Mouse (Mus musculus) layer of hippocampus, postnatal 14 days (tissue): ENCODE data around the gene Gm10273. TPM values are rescaled to one million over a fixed set of nuclear protein-coding genes. Genes with fewer than 3 reads are reported as not detected.
"Not testable (repeated sequence)": the region's sequence is repeated elsewhere in the genome, so short reads cannot be mapped to it uniquely, and the experiment has no call there.

Experiments used
- DNase-seq, 2 experiments: peaks; one replicate each; pipeline ENCODE4 v3.0.0; 2021 to 2022; ENCODE audit warnings: low spot score in 2 of 2, mixed read lengths in 1 of 2
- long read RNA-seq, 2 experiments: library from polyadenylated mRNA; stranded (forward); transcript quantifications; one replicate each; pipeline ENCODE4 v2.0.0; 2021
- total RNA-seq, 2 experiments: library from RNA; stranded (reverse); gene quantifications; 2 replicates each; pipeline ENCODE4 v1.2.3; 2021

Gm10273 gene
- 10 to 100 TPM; 12.9 to 46.6 TPM for total RNA-seq
- long read RNA-seq, experiment 1, partial matches to known transcripts = 0 of 2 reads
- long read RNA-seq, experiment 1, other reads (novel, unspliced or antisense) = 0 of 2 reads
- long read RNA-seq, experiment 2, partial matches to known transcripts = 0 of 3 reads
- long read RNA-seq, experiment 2, other reads (novel, unspliced or antisense) = 0 of 3 reads

- DNase-seq = not testable (repeated sequence)
Measured at GRCm38 (mm10) chr10:59395461-59395860, at the start of gene Gm10273. Gene Gm10273 (plus strand): TSS chr10:59395632.

- no peak for DNase-seq
Measured at GRCm38 (mm10) chr10:59346560-59346959, 48.9 kb upstream of the Gm10273 start.

GRCm38 (mm10) chr10:59348200-59348599 is 47.2 kb upstream of the Gm10273 start:
- no peak for DNase-seq

- DNase-seq = no peak
Measured at GRCm38 (mm10) chr10:59349536-59349935, 45.9 kb upstream of the Gm10273 start.

- no peak for DNase-seq
Measured at GRCm38 (mm10) chr10:59353065-59353464, 42.4 kb upstream of the Gm10273 start.

- no peak for DNase-seq
Measured at GRCm38 (mm10) chr10:59354120-59354519, 41.3 kb upstream of the Gm10273 start.

- DNase-seq = no peak
Measured at GRCm38 (mm10) chr10:59355020-59355419, 40.4 kb upstream of the Gm10273 start.

GRCm38 (mm10) chr10:59358744-59359143 is 36.7 kb upstream of the Gm10273 start:
- DNase-seq = no peak

GRCm38 (mm10) chr10:59363208-59363607 is 32.2 kb upstream of the Gm10273 start:
- no peak for DNase-seq

GRCm38 (mm10) chr10:59364551-59364950 is 30.9 kb upstream of the Gm10273 start:
- DNase-seq = no peak

- no peak for DNase-seq
Measured at GRCm38 (mm10) chr10:59365804-59366589, 29.4 kb upstream of the Gm10273 start.

- DNase-seq = no peak
Measured at GRCm38 (mm10) chr10:59366746-59367145, 28.7 kb upstream of the Gm10273 start.

GRCm38 (mm10) chr10:59367206-59367605 is 28.2 kb upstream of the Gm10273 start:
- no peak for DNase-seq

GRCm38 (mm10) chr10:59368729-59369128 is 26.7 kb upstream of the Gm10273 start:
- DNase-seq = no peak

GRCm38 (mm10) chr10:59369426-59369825 is 26.0 kb upstream of the Gm10273 start:
- DNase-seq = no peak

GRCm38 (mm10) chr10:59377906-59378305 is 17.5 kb upstream of the Gm10273 start:
- no peak for DNase-seq

GRCm38 (mm10) chr10:59378728-59379127 is 16.7 kb upstream of the Gm10273 start:
- no peak for DNase-seq

- no peak for DNase-seq
Measured at GRCm38 (mm10) chr10:59379927-59380326, 15.5 kb upstream of the Gm10273 start.

- DNase-seq = no peak
Measured at GRCm38 (mm10) chr10:59380411-59380821, 15.0 kb upstream of the Gm10273 start.

GRCm38 (mm10) chr10:59381563-59381962 is 13.9 kb upstream of the Gm10273 start:
- not testable (repeated sequence) for DNase-seq

- peak; percentile 66 to 84 for DNase-seq
Measured at GRCm38 (mm10) chr10:59386951-59387350, 8.5 kb upstream of the Gm10273 start.

GRCm38 (mm10) chr10:59389652-59390051 is 5.8 kb upstream of the Gm10273 start:
- DNase-seq = no peak

GRCm38 (mm10) chr10:59391907-59392306 is 3.5 kb upstream of the Gm10273 start:
- no peak for DNase-seq
